Mouse (Mus musculus) E14TG2a.4 (cell line): Measurements from ENCODE around the gene Sult1d1.

Source experiments
- CTCF ChIP-seq: conservative IDR thresholded peaks from 2 replicates; pipeline ENCODE4 v1.5.1; 2014; ENCODE audit warnings: low read length
- NANOG ChIP-seq: IDR thresholded peaks from 2 replicates; pipeline ENCODE4 v1.6.1; 2014; ENCODE audit warnings: borderline replicate concordance, low read length, mixed read lengths
- POU5F1 ChIP-seq: IDR thresholded peaks from 2 replicates; pipeline ENCODE4 v1.6.1; 2014; ENCODE audit warnings: low read length, borderline replicate concordance

- TF ChIP-seq CTCF (no peak), POU5F1 (no peak), NANOG (no peak)
These were observed 6.3 kb downstream of the Sult1d1 start for GRCm38 (mm10) chr5:87562526-87562925.
